Mouse (Mus musculus): ENCODE measurements at regions not wholly inside any gene's neighbourhood (a gene's known extent, or its start where the extent isn't known, plus 50 kb on each side); places are given as distances from the start of the nearest gene placed in this dataset.
"Not testable (repeated sequence)": the region's sequence is repeated elsewhere in the genome, so short reads cannot be mapped to it uniquely, and the experiment has no call there.

- DNase-seq, result no peak
Observed at GRCm38 (mm10) chr2:39633041-39633440, 406.8 kb upstream of the Ppp6c start.

DNA sequence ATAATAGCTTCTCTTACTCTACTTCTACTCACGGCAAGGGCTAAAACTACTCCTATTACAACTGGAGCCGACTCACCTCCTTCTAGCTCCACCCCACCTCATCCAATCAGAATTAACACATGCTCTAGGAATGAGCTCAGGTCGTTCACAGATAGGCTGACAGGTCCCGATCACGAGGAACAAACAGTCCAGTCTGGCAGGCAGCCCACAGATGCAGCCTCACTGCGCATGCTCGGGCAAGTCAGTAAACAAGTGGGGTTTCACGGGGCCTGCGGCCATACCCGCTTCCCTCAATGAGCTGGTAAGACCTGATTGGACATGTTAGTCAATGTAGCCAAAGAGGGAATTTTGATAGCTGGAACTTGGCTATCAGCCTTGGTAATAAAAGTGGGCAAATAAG is 388.0 kb upstream of the Ppp6c start:
- DNase-seq, result no peak

DNA sequence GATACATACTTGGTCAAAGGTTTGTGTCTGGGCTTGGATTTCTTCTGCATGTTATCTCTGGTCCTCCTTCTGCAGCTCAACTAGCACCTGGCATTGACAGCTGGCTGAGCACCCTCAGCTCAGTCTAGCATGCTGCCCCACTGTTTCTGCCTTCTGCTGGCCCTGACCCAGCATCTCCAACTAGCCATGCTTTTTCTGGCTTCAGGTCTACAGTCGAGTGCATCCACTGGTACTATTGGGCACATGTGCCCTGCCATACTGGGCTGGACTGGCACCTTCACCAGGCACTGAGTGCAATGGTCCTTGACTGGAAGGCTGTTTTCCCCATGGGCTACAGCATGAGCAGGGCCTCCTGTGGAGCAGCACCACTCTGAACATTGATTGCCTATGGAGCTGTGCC is 386.6 kb upstream of the Ppp6c start:
- peak; percentile 10 for DNase-seq

DNA sequence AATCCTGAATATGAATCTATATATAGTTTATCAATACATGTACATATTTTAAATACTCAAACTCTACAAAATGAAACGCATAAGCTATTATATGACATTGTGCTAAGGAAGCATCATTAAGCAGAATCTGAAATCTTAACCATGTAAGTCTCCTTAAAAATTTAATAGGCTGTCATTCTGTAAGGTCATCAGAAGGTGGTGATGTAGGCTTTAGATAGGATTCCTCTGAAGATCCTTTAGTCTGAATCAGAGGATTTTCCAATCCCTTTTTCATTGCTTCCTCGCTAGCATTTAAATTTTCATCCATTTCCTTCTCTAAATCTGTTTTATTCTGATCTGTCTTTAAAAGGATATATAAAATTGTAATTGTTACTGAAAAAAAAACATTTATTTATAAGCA is 386.0 kb upstream of the Ppp6c start:
- DNase-seq, result no peak

DNA sequence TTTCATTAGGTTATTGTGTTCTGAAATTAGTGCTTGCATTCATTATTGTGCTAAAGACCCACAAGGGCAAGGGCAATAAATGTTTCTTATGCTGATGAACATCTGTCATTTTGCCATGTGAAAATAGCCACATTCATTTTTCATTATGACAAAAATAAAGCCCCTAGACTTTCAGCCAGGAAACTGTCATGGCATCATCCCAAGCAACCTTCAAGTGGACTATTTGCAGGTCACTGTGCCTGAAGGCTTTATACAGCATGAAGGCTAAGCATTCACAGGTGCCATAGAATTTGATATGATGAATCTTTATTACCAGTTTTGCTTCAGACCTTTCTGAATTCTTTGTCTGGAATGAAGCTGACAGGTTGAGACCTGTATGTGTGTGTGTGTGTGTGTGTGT is 376.0 kb upstream of the Ppp6c start:
- no peak for DNase-seq

- DNase-seq, result no peak
Observed at GRCm38 (mm10) chr2:39558193-39558592, 331.9 kb upstream of the Ppp6c start.

DNA sequence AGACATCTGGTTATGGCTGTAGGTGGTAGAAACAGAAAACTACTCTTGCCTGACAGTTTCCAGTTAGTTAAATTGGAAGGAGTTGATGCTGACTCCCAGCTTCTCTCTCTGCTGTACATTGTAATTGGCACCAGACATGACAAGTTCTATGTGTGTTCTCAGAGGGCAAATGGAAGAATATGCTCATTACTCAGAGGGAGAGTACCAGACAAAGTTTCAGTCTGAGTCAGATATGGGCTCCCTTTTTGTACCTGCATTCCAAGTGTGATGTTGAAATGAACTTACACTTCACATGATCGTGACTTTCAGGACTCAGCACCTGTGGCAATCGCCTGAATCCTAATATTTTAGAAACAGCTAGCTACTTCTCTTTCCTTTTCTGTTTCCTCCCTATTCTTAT is 281.7 kb upstream of the Ppp6c start:
- DNase-seq, result no peak

- DNase-seq, result no peak
Observed at GRCm38 (mm10) chr2:39483208-39483912, 257.1 kb upstream of the Ppp6c start.

DNA sequence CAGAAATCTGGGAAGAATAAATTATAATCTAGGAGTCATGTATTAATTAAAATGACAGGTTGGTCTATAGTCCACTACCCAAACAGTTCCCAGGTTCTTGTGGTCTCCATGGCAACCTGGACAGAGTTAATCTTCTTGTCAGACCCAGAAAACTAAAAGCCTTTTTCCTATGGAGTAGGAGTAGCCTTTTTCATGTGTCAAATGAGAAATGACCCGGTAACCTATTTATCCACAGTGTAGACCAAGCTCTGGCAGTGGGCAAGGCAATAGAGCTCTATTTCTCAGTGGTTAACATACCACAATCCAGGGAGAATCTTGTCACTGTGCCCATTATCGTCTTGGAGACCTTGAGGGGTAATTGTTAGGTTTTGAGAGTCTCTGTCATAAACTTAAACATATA is 256.4 kb upstream of the Ppp6c start:
- no peak for DNase-seq

DNA sequence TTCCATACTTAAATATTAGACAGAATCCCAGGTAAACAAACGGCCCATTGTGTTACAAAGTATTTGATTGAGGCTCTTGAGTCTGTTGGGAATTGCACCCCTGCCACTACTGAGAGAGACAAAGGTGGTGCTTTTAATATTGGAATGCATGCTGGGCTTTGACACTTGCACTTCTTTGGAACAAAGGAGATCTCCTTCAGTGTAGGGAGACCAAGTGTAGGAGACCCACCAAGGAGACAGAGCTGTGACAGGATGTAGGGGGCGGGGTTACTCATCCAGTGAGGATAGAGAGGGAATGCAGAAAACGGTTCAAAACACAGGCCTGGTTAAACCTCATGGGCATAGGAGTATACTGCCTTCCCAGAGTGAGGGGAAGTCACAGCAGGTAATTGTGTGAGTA is 254.0 kb upstream of the Ppp6c start:
- no peak for DNase-seq

DNA sequence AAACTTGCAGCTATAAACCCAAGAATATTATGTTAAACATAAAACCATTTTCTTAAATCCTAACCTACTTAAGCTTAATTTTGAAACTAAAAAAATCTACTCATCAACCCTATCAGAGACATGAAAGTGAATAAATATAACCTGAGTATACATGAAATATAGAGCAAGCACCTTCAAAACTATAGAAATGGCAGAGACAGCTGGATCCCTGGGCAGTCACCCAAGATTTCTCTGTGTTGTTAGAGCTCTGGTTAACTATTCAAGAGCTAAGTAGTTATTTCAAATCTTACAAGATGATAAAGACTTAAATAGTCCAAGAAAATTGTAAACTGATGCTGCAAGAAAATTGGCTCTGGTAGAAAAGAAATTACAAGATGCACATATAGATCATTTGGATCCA is 246.7 kb upstream of the Ppp6c start:
- DNase-seq, result not testable (repeated sequence)

Measured in right cerebral cortex, postnatal 4 days (tissue).